Mouse (Mus musculus) heart, postnatal 36 days (tissue): ENCODE results near the gene Flywch1. TPM values are rescaled to one million over a fixed set of nuclear protein-coding genes. Genes with fewer than 3 reads are reported as not detected.

Source experiments
- DNase-seq, 2 experiments: peaks; one replicate each; pipeline ENCODE4 v3.0.0; 2021 to 2022
- intact Hi-C: fragments of 180-260 bp; cut with DNase I; formaldehyde crosslinking; loops from one replicate; pipeline ENCODE4 v1.15.1; 2025
- total RNA-seq, 2 experiments: library from RNA; stranded (reverse); gene quantifications; 2 replicates each; pipeline ENCODE4 v1.2.3; 2021

Flywch1 gene
- total RNA-seq, 2 experiments from 2014 or later = 31.8 to 33.3 TPM

- intact Hi-C loops = loop anchor here (5.0 kb wide), 1 partner anchor 81 kb away; the partner anchor contains the start of gene Elob
- DNase-seq = no peak
These were observed 24.6 kb downstream of the Flywch1 start for GRCm38 (mm10) chr17:23746767-23747166.

DNA sequence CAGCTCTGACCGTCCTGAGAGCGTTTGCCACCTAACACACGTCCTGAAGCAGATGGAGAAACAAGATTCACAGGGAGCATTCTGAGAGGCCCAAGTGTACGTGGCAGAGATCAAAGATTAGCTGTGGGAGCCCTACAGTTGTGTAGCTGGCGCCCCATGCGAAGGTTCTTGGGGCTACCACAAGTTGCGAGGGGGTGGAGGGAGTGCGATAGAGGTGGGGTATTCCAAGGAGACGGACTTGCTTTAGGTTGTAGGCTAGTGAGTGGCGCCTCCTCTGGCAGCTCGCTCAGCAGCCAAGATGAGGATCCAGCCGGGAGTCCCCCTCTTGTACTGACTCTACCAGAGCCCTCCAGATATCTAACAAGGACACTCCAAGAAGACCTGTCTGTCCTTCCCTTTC, 25.1 kb downstream of the Flywch1 start:
- no peak for DNase-seq
- intact Hi-C loops = loop anchor here (5.0 kb wide), 1 partner anchor 81 kb away; the partner anchor contains the start of gene Elob

- intact Hi-C loops = loop anchor here (5.0 kb wide), 1 partner anchor 82 kb away; the partner anchor contains the start of gene Elob
- DNase-seq = no peak
These were observed 25.8 kb downstream of the Flywch1 start, which contains the start of gene Kremen2 for GRCm38 (mm10) chr17:23745301-23746251. Gene Kremen2, minus strand, starts transcription at chr17:23745833.

GRCm38 (mm10) chr17:23744651-23745050, 26.8 kb downstream of the Flywch1 start:
- intact Hi-C loops = loop anchor here (5.0 kb wide), 1 partner anchor 83 kb away; the partner anchor contains the start of gene Elob
- DNase-seq = no peak

DNA sequence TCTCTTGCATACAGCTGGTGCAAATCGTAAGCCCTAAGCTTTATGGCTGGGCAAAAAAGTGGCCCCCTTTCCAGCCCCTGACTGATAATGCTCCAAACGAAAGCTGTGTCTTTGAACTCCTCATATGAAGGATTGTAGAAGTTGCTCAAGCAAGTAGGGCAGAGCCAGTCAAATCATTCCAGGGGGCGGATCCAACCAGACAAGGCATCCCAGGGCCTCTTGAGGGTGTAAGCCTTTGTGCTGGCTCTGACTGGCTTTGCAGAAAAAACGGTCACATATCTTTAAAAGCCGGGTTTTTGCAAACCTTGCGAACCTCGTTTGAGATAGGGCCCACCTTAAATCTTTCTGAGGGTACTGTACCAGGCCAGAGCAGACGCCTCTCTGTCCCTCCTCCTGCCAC, 27.3 kb downstream of the Flywch1 start:
- intact Hi-C loops = no loop called here

DNA sequence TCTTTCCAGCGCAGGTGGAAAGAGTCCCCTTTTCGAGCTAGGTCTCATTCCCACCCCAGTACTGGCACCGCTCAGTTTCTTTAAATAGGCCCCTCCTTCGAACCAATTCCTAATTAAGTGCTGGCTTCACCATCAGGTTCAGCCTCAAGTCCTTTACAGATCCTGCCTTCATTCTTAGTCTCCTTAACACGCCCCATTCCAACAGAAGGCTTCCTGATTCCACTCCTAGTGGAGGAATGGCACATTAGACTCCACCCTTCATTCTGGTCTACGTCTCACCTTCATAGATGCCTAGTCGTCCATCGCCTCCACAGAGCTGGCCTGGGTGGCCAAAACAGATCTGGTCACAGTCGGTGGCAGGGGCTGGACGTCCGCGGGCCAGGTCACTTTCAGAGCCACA, 28.5 kb downstream of the Flywch1 start:
- DNase-seq = no peak
- intact Hi-C loops = no loop called here

More for the DNA sequence above, 27.3 kb downstream of the Flywch1 start:
- no peak for DNase-seq

DNA sequence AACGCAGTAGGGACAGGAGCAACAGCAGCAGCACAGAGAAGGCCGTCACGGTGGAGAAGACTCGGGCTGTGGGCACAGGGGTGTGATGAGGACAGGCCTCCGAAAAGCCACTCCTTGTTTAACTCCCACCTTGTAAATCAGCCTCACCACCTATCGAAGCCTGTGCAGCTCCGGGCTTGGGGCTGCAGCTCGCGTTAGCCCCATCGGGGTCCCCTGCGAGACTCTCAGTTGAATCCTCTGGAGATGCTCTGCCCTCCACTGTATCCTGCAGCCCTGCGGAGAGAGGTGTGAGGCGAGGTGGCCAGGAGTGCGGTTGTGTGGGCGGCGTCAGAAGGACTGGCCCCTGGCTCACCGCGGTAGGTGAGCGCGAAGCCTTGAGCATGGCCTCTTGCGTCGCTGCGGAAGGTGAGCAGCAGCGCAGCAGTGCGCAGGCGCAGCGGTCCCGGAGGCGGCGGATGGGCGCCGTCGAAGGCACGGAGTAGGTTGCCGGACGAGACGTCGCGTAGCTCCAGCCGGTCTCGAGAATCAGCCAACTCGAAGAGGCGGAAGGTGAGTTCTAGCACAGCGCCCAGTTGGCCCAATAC, 29.1 kb downstream of the Flywch1 start:
- intact Hi-C loops = no loop called here
- peak; percentile 23 to 35 for DNase-seq

- intact Hi-C loops = no loop called here
- DNase-seq = no peak
These were observed 29.8 kb downstream of the Flywch1 start for GRCm38 (mm10) chr17:23741359-23742209.

DNA sequence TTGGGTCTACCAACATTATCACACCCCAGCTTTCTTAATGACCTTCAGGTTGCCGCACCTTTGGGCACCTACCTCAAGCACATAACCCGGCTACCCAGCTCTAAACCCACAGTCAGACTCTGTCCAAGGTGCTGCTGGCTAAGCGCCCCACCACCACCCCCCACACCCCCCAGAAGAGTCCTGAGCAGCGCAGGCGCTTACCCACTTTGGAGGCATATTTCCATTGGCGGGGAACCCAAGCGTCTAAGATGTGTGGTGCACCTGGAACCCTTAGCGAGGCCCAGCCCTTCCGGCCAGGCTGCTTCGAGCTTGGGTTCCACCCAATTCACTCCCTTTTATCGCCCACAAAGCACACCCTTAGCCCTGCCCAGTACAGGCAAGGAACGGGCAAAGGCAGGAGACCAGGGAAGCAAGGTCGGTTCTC, 30.8 kb downstream of the Flywch1 start, which contains the start of gene Paqr4:
Gene Paqr4 (minus strand): TSS at position 270 of the 424 bp plus-strand sequence.
- intact Hi-C loops = loop anchor here (1.0 kb wide), 1 partner anchor 14 kb away; the partner anchor contains the start of gene Pkmyt1
- DNase-seq = no peak

DNA sequence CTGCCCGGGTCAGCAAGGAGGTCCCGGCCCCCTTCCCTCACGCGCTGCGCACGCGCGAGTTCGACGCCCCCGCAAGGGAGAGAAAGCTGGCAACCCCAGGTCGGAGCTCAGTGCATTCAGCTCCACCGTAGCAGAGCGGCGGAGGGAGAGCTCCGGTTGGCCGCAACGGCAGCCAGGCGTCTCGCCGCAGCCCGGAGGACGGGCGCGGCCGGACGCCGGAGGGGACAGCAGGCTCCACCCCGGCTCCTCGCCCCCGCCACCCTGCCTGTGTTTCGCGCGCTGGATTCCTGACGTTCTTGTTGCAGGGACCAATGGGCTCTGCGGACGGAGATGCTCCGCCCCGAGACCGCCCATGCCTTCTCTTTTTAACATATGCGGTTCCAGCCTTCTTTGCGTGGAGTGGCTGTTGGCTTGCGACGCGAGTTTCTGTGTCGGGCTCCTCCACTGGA, 31.2 kb downstream of the Flywch1 start:
- intact Hi-C loops = loop anchor here (1.0 kb wide), 1 partner anchor 14 kb away; the partner anchor contains the start of gene Pkmyt1
- peak; percentile 86 to 92 for DNase-seq

DNA sequence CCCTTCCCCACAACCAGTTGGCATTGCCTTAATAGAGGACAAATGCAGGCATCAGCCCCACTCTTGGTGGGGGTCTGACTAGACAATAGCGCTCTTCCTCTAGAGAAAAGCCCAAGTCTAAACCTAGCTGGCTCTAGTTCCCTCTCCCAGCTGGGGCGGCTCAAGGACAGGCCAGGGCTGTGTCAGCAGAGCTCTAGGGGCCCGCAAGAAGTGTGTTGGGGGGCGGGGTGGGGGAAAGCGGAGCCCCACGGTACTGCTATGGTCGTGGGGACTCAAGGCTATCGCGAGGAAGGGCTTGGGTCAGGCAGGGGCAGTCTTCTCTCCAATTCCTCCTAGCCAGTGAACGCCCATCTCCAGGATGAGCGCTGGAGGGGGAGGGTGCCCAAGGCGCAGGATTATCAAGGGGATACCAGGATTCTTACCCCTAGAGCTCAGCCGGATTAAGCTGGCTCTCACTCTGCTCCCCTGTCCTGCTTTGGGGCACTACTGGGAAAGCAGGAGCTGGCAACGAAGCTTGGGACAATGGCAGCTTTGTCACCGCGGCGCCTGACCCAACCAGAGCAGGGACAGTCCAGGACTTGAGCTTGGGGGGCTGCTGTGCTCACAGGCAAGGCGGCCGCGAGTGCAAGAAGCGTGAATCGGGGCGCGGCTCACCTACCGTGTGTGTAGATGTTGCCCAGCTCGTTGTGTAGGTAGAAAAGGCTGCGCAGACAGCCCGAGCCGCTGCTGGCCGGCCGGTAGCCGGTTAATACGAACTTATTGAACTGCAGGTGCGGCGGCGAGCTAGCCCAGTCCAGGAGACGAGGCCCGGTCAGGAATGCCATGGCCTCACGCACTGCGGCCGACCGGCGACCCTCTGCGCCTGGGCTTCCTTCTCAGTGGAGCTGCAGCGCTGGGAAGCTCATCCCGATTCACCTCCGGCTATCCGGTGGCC, 31.9 kb downstream of the Flywch1 start:
- no peak for DNase-seq
- intact Hi-C loops = loop anchor here (1.0 kb wide), 1 partner anchor 13 kb away; the partner anchor contains the start of gene Pkmyt1

DNA sequence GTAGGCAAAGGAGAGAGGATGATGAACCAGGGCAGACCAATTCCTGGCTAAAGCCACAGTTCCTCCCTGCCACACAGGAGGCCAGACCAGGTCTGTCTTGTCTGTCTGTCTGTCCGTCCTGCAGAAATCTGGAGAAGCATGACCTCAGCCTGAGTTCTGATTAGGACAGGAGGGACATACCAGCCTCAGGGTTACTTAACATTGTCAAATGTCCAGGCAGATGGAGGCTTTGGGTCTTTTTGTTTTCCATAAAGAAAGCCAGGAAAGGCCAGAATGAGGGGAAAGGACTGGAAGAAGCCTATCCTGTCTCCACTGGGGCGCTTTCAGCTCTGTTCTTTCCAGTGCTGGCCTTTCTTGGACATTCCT, 32.6 kb downstream of the Flywch1 start:
- DNase-seq = no peak
- intact Hi-C loops = no loop called here

- DNase-seq = no peak
- intact Hi-C loops = no loop called here
These were observed 33.6 kb downstream of the Flywch1 start for GRCm38 (mm10) chr17:23737493-23738445.

DNA sequence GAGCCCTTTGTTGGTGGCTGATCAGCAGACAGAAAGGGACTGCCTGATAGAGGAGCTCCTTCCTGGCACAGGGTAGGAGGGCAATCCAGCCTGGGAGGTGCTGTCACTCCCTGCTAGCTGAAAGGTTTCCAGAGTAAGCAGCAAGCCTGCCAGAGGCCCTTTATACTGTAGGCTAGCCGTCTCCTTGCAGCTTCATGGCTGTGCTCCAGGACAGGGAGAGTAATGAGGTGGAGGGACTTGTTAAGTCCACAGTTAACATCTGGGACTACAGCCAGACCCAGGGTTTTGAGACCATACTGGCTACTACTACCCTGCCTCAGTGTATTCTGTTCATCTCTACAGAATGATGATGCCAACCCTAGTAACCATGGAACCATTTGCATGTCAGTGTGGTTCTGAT, 37.1 kb downstream of the Flywch1 start:
- intact Hi-C loops = no loop called here
- no peak for DNase-seq

GRCm38 (mm10) chr17:23730441-23730840, 41.0 kb downstream of the Flywch1 start:
- DNase-seq = no peak
- intact Hi-C loops = no loop called here

GRCm38 (mm10) chr17:23726758-23727142, 44.7 kb downstream of the Flywch1 start:
- intact Hi-C loops = loop anchor here (1.0 kb wide), 1 partner anchor 14 kb away; the partner anchor contains the start of gene Paqr4
- peak; percentile 75 to 81 for DNase-seq

DNA sequence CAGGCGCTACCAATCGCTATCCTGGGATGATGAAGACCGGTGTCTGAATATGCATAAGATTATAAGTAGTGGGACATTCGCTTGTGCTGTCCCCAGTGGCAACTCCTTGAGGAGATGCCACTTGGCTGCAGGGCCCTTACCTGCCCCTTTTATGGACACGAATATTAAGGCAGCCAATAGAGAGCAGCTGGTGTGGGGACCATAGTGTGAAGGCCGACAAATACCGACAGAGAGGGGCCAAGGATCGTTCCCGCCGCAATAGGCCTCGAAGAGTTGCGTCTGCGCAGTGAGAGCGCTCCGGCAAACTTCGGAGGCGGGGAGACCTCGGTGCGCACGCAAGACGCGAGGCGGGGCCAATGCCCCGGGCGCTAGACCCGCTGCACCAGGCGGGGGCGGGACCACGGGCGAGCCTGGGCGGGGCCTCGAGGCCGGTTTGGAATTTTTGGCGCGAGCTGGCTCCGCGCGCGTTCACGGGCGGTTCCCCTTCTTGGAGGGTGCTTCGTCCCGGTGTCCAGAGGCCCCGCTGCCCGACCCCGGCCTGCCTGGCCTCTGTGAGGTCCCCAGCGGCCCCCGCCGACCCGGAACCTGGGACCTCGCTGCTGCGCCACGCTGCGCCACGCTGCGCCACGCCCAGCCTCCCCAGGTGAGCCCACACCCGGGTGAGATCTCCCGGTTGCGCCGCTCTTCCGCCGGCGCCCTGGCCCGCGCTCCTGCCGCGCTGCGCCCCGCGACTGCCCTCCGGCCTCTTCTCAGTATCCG, 45.2 kb downstream of the Flywch1 start, which contains the start of gene Pkmyt1:
Gene Pkmyt1 (plus strand): TSS at position 338 of the 759 bp plus-strand sequence.
- peak; percentile 96 to 97 for DNase-seq
- intact Hi-C loops = loop anchor here (1.0 kb wide), 1 partner anchor 14 kb away; the partner anchor contains the start of gene Paqr4
